Mouse (Mus musculus) embryonic facial prominence, embryonic 10.5 days (tissue): ENCODE data around the gene March10. TPM values are rescaled to one million over a fixed set of nuclear protein-coding genes. Genes with fewer than 3 reads are reported as not detected.

ENCODE experiments used
- DNase-seq: peaks from one replicate; pipeline ENCODE4 v3.0.0-alpha.2; 2017; ENCODE audit warnings: low spot score
- H3K27ac ChIP-seq: fragments of 300-500 bp; sonication (generic); replicated peaks from 2 replicates; pipeline ENCODE4 v1.5.1; 2016; ENCODE audit warnings: mild to moderate bottlenecking
- H3K27me3 ChIP-seq: fragments of 300-500 bp; sonication (generic); replicated peaks from 2 replicates; pipeline ENCODE4 v1.6.1; 2016; ENCODE audit warnings: low read depth, mild to moderate bottlenecking; ENCODE audit not compliant: poor library complexity, severe bottlenecking
- H3K36me3 ChIP-seq: fragments of 300-500 bp; sonication (generic); replicated peaks from 2 replicates; pipeline ENCODE4 v1.6.1; 2016; ENCODE audit warnings: mild to moderate bottlenecking, moderate library complexity
- H3K4me1 ChIP-seq: fragments of 300-500 bp; sonication (generic); 2 replicates; pipeline ENCODE4 v1.6.1; 2016
- H3K4me3 ChIP-seq: fragments of 300-500 bp; sonication (generic); 2 replicates; pipeline ENCODE4 v1.5.1; 2016; ENCODE audit warnings: mild to moderate bottlenecking, moderate library complexity
- H3K9me3 ChIP-seq: fragments of 300-500 bp; sonication (generic); 2 replicates; pipeline ENCODE4 v1.6.1; 2016; ENCODE audit warnings: mild to moderate bottlenecking
- WGBS: fragments of 180-500 bp; shearing (Covaris S2); methylation state at CpG from one replicate; pipeline ENCODE4 v1.1.7; 2016; 5-methylcytosine and 5-hydroxymethylcytosine counted together
- polyA plus RNA-seq: library from polyadenylated mRNA; unstranded; fragments of >200 nt; fragmentation: Nextera tagmentation; extraction: Ambion mirVana; gene quantifications from 2 replicates; pipeline ENCODE4 v1.2.1, GENCODE M21; 2016

The March10 gene
- polyA plus RNA-seq, 1 experiment from 2014 or later: 0.06 TPM

- no peaks in the 10 kb centered on the region for H3K9me3 ChIP-seq
- H3K4me3 ChIP-seq: no peak overlapping the region
- no peaks in the 10 kb centered on the region for H3K27me3 ChIP-seq
- 79% methylated on average over 12 of the region's 12 CpGs for WGBS
- no peak for DNase-seq
- peaks cover 96% of the 10 kb centered on the region for H3K36me3 ChIP-seq
- 0 out of 2 replicates have a peak, but pooled peaks cover 4% of the 10 kb centered on the region for H3K4me1 ChIP-seq
- H3K27ac ChIP-seq: no peak overlapping the region
Observed at GRCm38 (mm10) chr11:105338596-105339390, 117.7 kb downstream of the March10 start.

GRCm38 (mm10) chr11:105333867-105334670, 122.5 kb downstream of the March10 start:
- no peak for DNase-seq
- Histone ChIP-seq H3K36me3 (peaks cover 94% of the 10 kb centered on the region), H3K9me3 (no peaks in the 10 kb centered on the region), H3K4me3 (no peak overlapping the region), H3K4me1 (peaks cover 19% of the 10 kb centered on the region), H3K27ac (no peak overlapping the region), H3K27me3 (no peaks in the 10 kb centered on the region)
- 66% methylated on average over 8 of the region's 8 CpGs for WGBS

GRCm38 (mm10) chr11:105332468-105332867, 124.1 kb downstream of the March10 start:
- DNase-seq: peak; percentile 57
- Histone ChIP-seq H3K9me3 (no peaks in the 10 kb centered on the region), H3K27ac (no peak overlapping the region), H3K4me1 (peaks cover 21% of the 10 kb centered on the region), H3K36me3 (peaks cover 94% of the 10 kb centered on the region), H3K4me3 (no peak overlapping the region), H3K27me3 (no peaks in the 10 kb centered on the region)
- WGBS: 68% methylated on average over 8 of the region's 8 CpGs

- Histone ChIP-seq H3K27ac (no peak overlapping the region), H3K9me3 (no peaks in the 10 kb centered on the region), H3K36me3 (peaks cover 94% of the 10 kb centered on the region), H3K27me3 (no peaks in the 10 kb centered on the region), H3K4me3 (no peak overlapping the region), H3K4me1 (peaks cover 21% of the 10 kb centered on the region)
- 56% methylated on average over 10 of the region's 10 CpGs for WGBS
- peak; percentile 54 for DNase-seq
Observed at GRCm38 (mm10) chr11:105331732-105332131, 124.8 kb downstream of the March10 start.

- no peaks in the 10 kb centered on the region for H3K9me3 ChIP-seq
- H3K4me3 ChIP-seq: no peak overlapping the region
- DNase-seq: no peak
- H3K4me1 ChIP-seq: peaks cover 21% of the 10 kb centered on the region
- WGBS: 85% methylated on average over 3 of the region's 3 CpGs
- no peaks in the 10 kb centered on the region for H3K27me3 ChIP-seq
- H3K27ac ChIP-seq: no peak overlapping the region
- peaks cover 94% of the 10 kb centered on the region for H3K36me3 ChIP-seq
Observed at GRCm38 (mm10) chr11:105331129-105331528, 125.4 kb downstream of the March10 start.

GRCm38 (mm10) chr11:105329962-105330361, 126.6 kb downstream of the March10 start:
- Histone ChIP-seq H3K4me3 (no peak overlapping the region), H3K9me3 (no peaks in the 10 kb centered on the region), H3K27ac (no peak overlapping the region), H3K27me3 (no peaks in the 10 kb centered on the region), H3K4me1 (peaks cover 21% of the 10 kb centered on the region), H3K36me3 (peaks cover 96% of the 10 kb centered on the region)
- no peak for DNase-seq
- 73% methylated on average over 9 of the region's 9 CpGs for WGBS

GRCm38 (mm10) chr11:105327101-105327500, 129.4 kb downstream of the March10 start:
- no peak for DNase-seq
- 86% methylated on average over 3 of the region's 3 CpGs for WGBS
- no peaks in the 10 kb centered on the region for H3K27me3 ChIP-seq

GRCm38 (mm10) chr11:105323530-105323929, 133.0 kb downstream of the March10 start:
- no peak overlapping the region for H3K4me3 ChIP-seq
- WGBS: 82% methylated on average over 5 of the region's 5 CpGs
- H3K9me3 ChIP-seq: no peaks in the 10 kb centered on the region
- peaks cover 6% of the 10 kb centered on the region for H3K4me1 ChIP-seq
- DNase-seq: no peak
- H3K36me3 ChIP-seq: peaks cover 56% of the 10 kb centered on the region
- H3K27ac ChIP-seq: no peak overlapping the region
- no peaks in the 10 kb centered on the region for H3K27me3 ChIP-seq

More at GRCm38 (mm10) chr11:105327101-105327500, 129.4 kb downstream of the March10 start:
- H3K4me3 ChIP-seq: no peak overlapping the region
- H3K9me3 ChIP-seq: no peaks in the 10 kb centered on the region
- peaks cover 70% of the 10 kb centered on the region for H3K36me3 ChIP-seq
- peaks cover 21% of the 10 kb centered on the region for H3K4me1 ChIP-seq
- H3K27ac ChIP-seq: no peak overlapping the region

- no peak for DNase-seq
- no peaks in the 10 kb centered on the region for H3K27me3 ChIP-seq
- H3K4me1 ChIP-seq: peaks cover 2% of the 10 kb centered on the region
- H3K27ac ChIP-seq: no peak overlapping the region
- no peak overlapping the region for H3K4me3 ChIP-seq
- H3K9me3 ChIP-seq: no peaks in the 10 kb centered on the region
- peaks cover 45% of the 10 kb centered on the region for H3K36me3 ChIP-seq
- WGBS: 71% methylated on average over 2 of the region's 2 CpGs
Observed at GRCm38 (mm10) chr11:105321090-105321489, 135.4 kb downstream of the March10 start.

- H3K36me3 ChIP-seq: peaks cover 46% of the 10 kb centered on the region
- no peak for DNase-seq
- H3K27ac ChIP-seq: no peak overlapping the region
- H3K9me3 ChIP-seq: no peaks in the 10 kb centered on the region
- no peaks in the 10 kb centered on the region for H3K27me3 ChIP-seq
- peaks cover 35% of the 10 kb centered on the region for H3K4me1 ChIP-seq
- WGBS: 93% methylated on average over 6 of the region's 6 CpGs
- H3K4me3 ChIP-seq: no peak overlapping the region
Observed at GRCm38 (mm10) chr11:105317769-105318168, 138.8 kb downstream of the March10 start.

GRCm38 (mm10) chr11:105316121-105316520, 140.4 kb downstream of the March10 start:
- peaks cover 45% of the 10 kb centered on the region for H3K36me3 ChIP-seq

GRCm38 (mm10) chr11:105315296-105315695, 141.2 kb downstream of the March10 start:
- Histone ChIP-seq H3K9me3 (no peaks in the 10 kb centered on the region), H3K27ac (no peak overlapping the region; the same call in 1 of the 2 replicates), H3K27me3 (no peaks in the 10 kb centered on the region), H3K4me1 (peaks cover 59% of the 10 kb centered on the region), H3K4me3 (no peak overlapping the region), H3K36me3 (peaks cover 37% of the 10 kb centered on the region)
- no peak for DNase-seq
- 83% methylated on average over 8 of the region's 8 CpGs for WGBS

More at GRCm38 (mm10) chr11:105316121-105316520, 140.4 kb downstream of the March10 start:
- no peak overlapping the region for H3K4me3 ChIP-seq
- 94% methylated on average over 4 of the region's 4 CpGs for WGBS
- peaks cover 51% of the 10 kb centered on the region for H3K4me1 ChIP-seq
- H3K27me3 ChIP-seq: no peaks in the 10 kb centered on the region
- no peaks in the 10 kb centered on the region for H3K9me3 ChIP-seq
- no peak overlapping the region; the same call in 1 of the 2 replicates for H3K27ac ChIP-seq
- no peak for DNase-seq
